17 mouse cellular contexts compared by ENCODE assay signal in the genomic region with DNA sequence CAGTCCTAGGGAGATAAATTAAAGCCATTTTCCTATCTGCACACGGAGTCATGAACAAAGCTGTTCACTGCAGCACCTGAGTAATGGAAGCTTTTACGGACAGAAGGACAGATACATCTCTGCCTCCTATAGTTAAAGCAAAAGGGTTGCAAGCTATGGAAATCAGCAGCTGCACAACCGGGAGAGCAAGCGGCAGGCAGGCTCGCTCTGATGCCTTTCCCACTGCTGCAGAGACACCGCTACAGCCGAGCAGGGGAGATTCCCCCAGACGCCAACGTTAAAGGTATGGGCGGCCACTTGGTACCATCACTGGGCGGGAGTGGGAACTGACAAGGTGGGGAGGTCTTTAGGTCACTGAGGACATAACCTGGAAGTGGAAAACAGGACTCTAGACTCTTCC. TPM values are rescaled to one million over a fixed set of nuclear protein-coding genes. Genes with fewer than 3 reads are reported as not detected.
DNase-seq lines count a peak whose midpoint lies in the region; ATAC-seq and TF ChIP-seq lines count a peak whose summit lies in the region.
"Had no signal": no experiment of that assay in that cellular context is flagged by ENCODE, and none has a peak within 500 bp of the region (broad histone marks: within the 10 kb centered on the region; RNA-seq: fewer than 3 reads in every experiment).

No protein-coding gene starts in this region.

- 0 out of 2 replicates have a peak, but pooled peaks cover 3% of the 10 kb centered on the region for H3K4me1 ChIP-seq in heart, embryonic 10.5 days
- peaks cover 10% of the 10 kb centered on the region for H3K4me1 ChIP-seq in kidney, embryonic 15.5 days
- H3K4me1 ChIP-seq in hindbrain, embryonic 14.5 days (replicated peaks; ENCODE audit: control insufficient read depth, insufficient read depth, low read length) = no peaks in the 10 kb centered on the region
- no peaks in the 10 kb centered on the region for H3K4me1 ChIP-seq in midbrain, postnatal 0 days (ENCODE audit: insufficient read depth, low read length)
- H3K4me1 ChIP-seq: embryonic facial prominence, embryonic 12.5 days; lung, embryonic 15.5 days had no signal

- H3K36me3 ChIP-seq in heart, embryonic 10.5 days = no peaks in the 10 kb centered on the region
- H3K36me3 ChIP-seq in kidney, embryonic 15.5 days = no peaks in the 10 kb centered on the region
- no peaks in the 10 kb centered on the region for H3K36me3 ChIP-seq in hindbrain, embryonic 14.5 days (replicated peaks; ENCODE audit: control insufficient read depth, insufficient read depth)
- H3K36me3 ChIP-seq in midbrain, postnatal 0 days (ENCODE audit: insufficient read depth, low read length) = no peaks in the 10 kb centered on the region
- H3K36me3 ChIP-seq: embryonic facial prominence, embryonic 12.5 days; lung, embryonic 15.5 days had no signal

- H3K4me3 ChIP-seq in heart, embryonic 10.5 days = peak overlapping the region; percentile 45
- H3K4me3 ChIP-seq in kidney, embryonic 15.5 days (replicated peaks) = peak overlapping the region; percentile 18
- H3K4me3 ChIP-seq in hindbrain, embryonic 14.5 days (replicated peaks; ENCODE audit: low read length) = no peak overlapping the region
- no peak overlapping the region for H3K4me3 ChIP-seq in midbrain, postnatal 0 days (ENCODE audit: low read depth, low read length)
- H3K4me3 ChIP-seq in gastrocnemius, adult 2 months = no peak overlapping the region
- H3K4me3 ChIP-seq: embryonic facial prominence, embryonic 12.5 days; lung, embryonic 15.5 days had no signal

- TF ChIP-seq CTCF in midbrain, postnatal 0 days (IDR thresholded peaks at IDR 0.05) = no peak
- no peak for TF ChIP-seq CTCF in gastrocnemius, adult 2 months (IDR thresholded peaks at IDR 0.05)

- 28% methylated on average over 11 of the region's 11 CpGs for whole genome bisulfite sequencing in heart, embryonic 10.5 days
- 26% methylated on average over 11 of the region's 11 CpGs for WGBS in kidney, embryonic 15.5 days
- 43% methylated on average over 11 of the region's 11 CpGs for WGBS in hindbrain, embryonic 14.5 days
- WGBS in midbrain, postnatal 0 days = 45% methylated on average over 11 of the region's 11 CpGs

- H3K27ac ChIP-seq in heart, embryonic 10.5 days = no peak overlapping the region
- H3K27ac ChIP-seq in kidney, embryonic 15.5 days = no peak overlapping the region
- 0 out of 2 replicates have a peak overlapping the region, but pooled peaks have one; percentile 3 for H3K27ac ChIP-seq in hindbrain, embryonic 14.5 days
- H3K27ac ChIP-seq in midbrain, postnatal 0 days (ENCODE audit: low read depth, low read length) = no peak overlapping the region
- no peak overlapping the region for H3K27ac ChIP-seq in gastrocnemius, adult 2 months
- H3K27ac ChIP-seq: embryonic facial prominence, embryonic 12.5 days; lung, embryonic 15.5 days had no signal

- H3K27me3 ChIP-seq in heart, embryonic 10.5 days (ENCODE audit: insufficient read depth, poor library complexity, severe bottlenecking) = no peaks in the 10 kb centered on the region
- H3K27me3 ChIP-seq in kidney, embryonic 15.5 days = no peaks in the 10 kb centered on the region
- no peaks in the 10 kb centered on the region for H3K27me3 ChIP-seq in hindbrain, embryonic 14.5 days (ENCODE audit: control insufficient read depth, insufficient read depth, low read length)
- no peaks in the 10 kb centered on the region for H3K27me3 ChIP-seq in midbrain, postnatal 0 days (ENCODE audit: insufficient read depth, low read length)
- H3K27me3 ChIP-seq: embryonic facial prominence, embryonic 12.5 days; lung, embryonic 15.5 days had no signal

- no peaks in the 10 kb centered on the region for H3K9me3 ChIP-seq in heart, embryonic 10.5 days
- H3K9me3 ChIP-seq in kidney, embryonic 15.5 days (replicated peaks) = no peaks in the 10 kb centered on the region
- no peaks in the 10 kb centered on the region for H3K9me3 ChIP-seq in hindbrain, embryonic 14.5 days (ENCODE audit: control insufficient read depth, low read length)
- no peaks in the 10 kb centered on the region for H3K9me3 ChIP-seq in midbrain, postnatal 0 days (ENCODE audit: low read length)
- H3K9me3 ChIP-seq: embryonic facial prominence, embryonic 12.5 days; lung, embryonic 15.5 days had no signal

- H3K4me2 ChIP-seq in kidney, embryonic 15.5 days = peak overlapping the region; percentile 44
- peak overlapping the region; percentile 27 for H3K4me2 ChIP-seq in hindbrain, embryonic 14.5 days (replicated peaks)
- peak overlapping the region; percentile 20; the same call in 1 of the 2 replicates for H3K4me2 ChIP-seq in midbrain, postnatal 0 days (ENCODE audit: low read depth, low read length, poor library complexity, severe bottlenecking)
- H3K4me2 ChIP-seq: embryonic facial prominence, embryonic 12.5 days; lung, embryonic 15.5 days had no signal

- intact Hi-C loops in gastrocnemius, adult 2 months (cut with DNase I) = no loop called here

- no peak for ATAC-seq in kidney, embryonic 15.5 days (replicated peaks; ENCODE audit: low FRiP score)
- ATAC-seq in hindbrain, embryonic 14.5 days (ENCODE audit: low FRiP score) = no peak
- ATAC-seq in midbrain, postnatal 0 days (ENCODE audit: low FRiP score) = no peak
- ATAC-seq: forebrain, embryonic 16.5 days had no signal

- H3K9ac ChIP-seq in kidney, embryonic 15.5 days = no peak overlapping the region
- H3K9ac ChIP-seq in hindbrain, embryonic 14.5 days = peak overlapping the region; percentile 38; the same call in 1 of the 2 replicates
- no peak overlapping the region for H3K9ac ChIP-seq in midbrain, postnatal 0 days (replicated peaks; ENCODE audit: low read length, poor library complexity, severe bottlenecking)
- H3K9ac ChIP-seq: embryonic facial prominence, embryonic 12.5 days; lung, embryonic 15.5 days had no signal

- no peak for DNase-seq in heart, embryonic 10.5 days (ENCODE audit: low spot score)
- no peak for DNase-seq in heart, adult 18-20 months
- no peak for DNase-seq in kidney, adult 9 months
- no peak for DNase-seq in hindbrain, embryonic 14.5 days (ENCODE audit: low spot score)
- DNase-seq in midbrain, postnatal 0 days (ENCODE audit: low spot score) = no peak
- no peak for DNase-seq in thymus, postnatal 4 days
- DNase-seq in gastrocnemius, adult 2 months = no peak
- DNase-seq: B cell, adult 2 months; cerebellum, adult 9-11 months; right cerebral cortex, postnatal 4 days had no signal

RNA-seq across cellular contexts. Expression of gene Kcng3, which starts 17.8 kb away (rescaled TPM):
- not detected in 2 replicates for polyA plus RNA-seq in heart, embryonic 10.5 days (2016; fragmentation: Nextera tagmentation; extraction: Ambion mirVana)
- total RNA-seq in heart, adult 18-20 months (2021) = under 1 TPM in 1 of 2 experiments, not detected in 1; 0.08 TPM
- polyA plus RNA-seq in kidney, embryonic 15.5 days (2015; fragmentation: Nextera tagmentation; extraction: Ambion mirVana) = 0.05 TPM in 1 of 2 replicates, not detected in the other
- 0.07 and 0.12 TPM in 2 replicates for polyA plus RNA-seq in hindbrain, embryonic 14.5 days (2014; fragmentation: Nextera tagmentation; extraction: Ambion mirVana)
- 2.3 and 4.0 TPM in 2 replicates for total RNA-seq in midbrain, postnatal 0 days (2014; rRNA removed)
- polyA plus RNA-seq in midbrain, postnatal 0 days (2015; fragmentation: Nextera tagmentation; extraction: Ambion mirVana) = 0.05 and 0.09 TPM in 2 replicates
- total RNA-seq in gastrocnemius, adult 2 months (2021) = not detected
- total RNA-seq: granulocyte monocyte progenitor cell, adult 5-6 weeks; megakaryocyte-erythroid progenitor cell, adult 5-6 weeks; MEL had no signal
- polyA plus RNA-seq: embryonic facial prominence, embryonic 12.5 days; lung, embryonic 15.5 days had no signal

Comparison
In these comparisons a context has a peak if more than half of its experiments do, and no peak if none do; other contexts are left out.
1. H3K4me3 ChIP-seq: peak in heart, embryonic 10.5 days (single experiment) and kidney, embryonic 15.5 days (single experiment); none in hindbrain, embryonic 14.5 days (single experiment), midbrain, postnatal 0 days (single experiment) and gastrocnemius, adult 2 months (single experiment).
2. Peak in every context shown above with its lines, with median percentiles within 50 percentile points of each other: H3K4me2 ChIP-seq.